ENCODE assay signal across 8 mouse cellular contexts in genomic region chrX:13041630-13042129, GRCm38 (mm10). TPM values are rescaled to one million over a fixed set of nuclear protein-coding genes. Genes with fewer than 3 reads are reported as not detected.
DNase-seq lines count a peak whose midpoint lies in the region; ATAC-seq and TF ChIP-seq lines count a peak whose summit lies in the region.

No protein-coding gene starts in this region.

- dilution Hi-C loops in CH12.LX (cut with MboI; ENCODE audit: extremely low pct_ligation_motif_present, extremely low pct_unique_long_range_greater_than_20kb, low sequenced_read_pairs), result no loop called here

- 11% methylated on average over 35 of the region's 35 CpGs for WGBS in forebrain, embryonic 11.5 days
- WGBS in heart, embryonic 16.5 days, result 10% methylated on average over 34 of the region's 35 CpGs
- WGBS in liver, embryonic 15.5 days (ENCODE audit: insufficient replicate concordance), result 7% methylated on average over 33 of the region's 35 CpGs
- 5% methylated on average over 35 of the region's 35 CpGs for WGBS in neural tube, embryonic 12.5 days

- peak overlapping the region; percentile 37; the same call in 1 of the 2 replicates for H3K4me2 ChIP-seq in CH12.LX (ENCODE audit: insufficient read depth, low read depth, poor library complexity, severe bottlenecking)
- peak overlapping the region; percentile 52 for H3K4me2 ChIP-seq in forebrain, embryonic 11.5 days (ENCODE audit: low read depth, low read length, severe bottlenecking)
- peak overlapping the region; percentile 68 for H3K4me2 ChIP-seq in heart, embryonic 16.5 days (ENCODE audit: low read depth, low read length)
- peak overlapping the region; percentile 65 for H3K4me2 ChIP-seq in liver, embryonic 15.5 days
- peak overlapping the region; percentile 54 for H3K4me2 ChIP-seq in neural tube, embryonic 12.5 days (replicated peaks)

- in situ Hi-C loops in CH12.LX (cut with MboI; ENCODE audit: low pct_ligation_motif_present, low pct_unique_long_range_greater_than_20kb, low sequenced_read_pairs), result no loop called here

- TF ChIP-seq POLR2A in CH12.LX (IDR thresholded peaks at IDR 0.05; ENCODE audit: low read depth, low read length), result peak; percentile 71

- H3K4me3 ChIP-seq in CH12.LX (replicated peaks in 1 of 3; ENCODE audit: low read depth in 2 of 3, low read length in 2 of 3, poor library complexity in 1 of 3), result peak overlapping the region; percentile 58 to 80 (median 61)
- peak overlapping the region; percentile 38 for H3K4me3 ChIP-seq in forebrain, embryonic 11.5 days (ENCODE audit: low read depth, low read length)
- H3K4me3 ChIP-seq in heart, embryonic 16.5 days (ENCODE audit: low read length), result peak overlapping the region; percentile 60
- H3K4me3 ChIP-seq in liver, embryonic 15.5 days (replicated peaks), result peak overlapping the region; percentile 60
- peak overlapping the region; percentile 41 for H3K4me3 ChIP-seq in neural tube, embryonic 12.5 days

- H3K27ac ChIP-seq in CH12.LX (ENCODE audit: insufficient read depth, low read depth), result peak overlapping the region; percentile 37
- H3K27ac ChIP-seq in forebrain, embryonic 11.5 days (ENCODE audit: low read depth, low read length), result peak overlapping the region; percentile 81
- H3K27ac ChIP-seq in heart, embryonic 16.5 days (ENCODE audit: low read length), result peak overlapping the region; percentile 94
- H3K27ac ChIP-seq in liver, embryonic 15.5 days (replicated peaks), result peak overlapping the region; percentile 94
- peak overlapping the region; percentile 76 for H3K27ac ChIP-seq in neural tube, embryonic 12.5 days

- peak in 1 of 2 experiments; percentile 22; a peak in 2 of 4 replicates for TF ChIP-seq CTCF in CH12.LX (conservative IDR thresholded peaks at IDR 0.05 in 1 of 2, IDR thresholded peaks at IDR 0.05 in 1 of 2; ENCODE audit: low read depth in 2 of 2, low read length in 2 of 2)

- peak; percentile 100 for ATAC-seq in forebrain, embryonic 11.5 days (replicated peaks; ENCODE audit: low FRiP score)
- peak; percentile 98 for ATAC-seq in heart, embryonic 16.5 days (replicated peaks; ENCODE audit: extremely low read depth, insufficient read depth, low FRiP score)
- peak; percentile 100 for ATAC-seq in liver, embryonic 15.5 days (ENCODE audit: insufficient read depth)
- ATAC-seq in neural tube, embryonic 12.5 days (ENCODE audit: low FRiP score, low read depth), result peak; percentile 99

- TF ChIP-seq RAD21 in CH12.LX (IDR thresholded peaks at IDR 0.05; ENCODE audit: low read depth, low read length), result no peak

- H3K27me3 ChIP-seq in CH12.LX (replicated peaks), result no peaks in the 10 kb centered on the region
- H3K27me3 ChIP-seq in forebrain, embryonic 11.5 days (ENCODE audit: control insufficient read depth, insufficient read depth, low read length), result no peaks in the 10 kb centered on the region; the same call in 1 of the 2 replicates
- peaks cover 5% of the 10 kb centered on the region; the same call in 1 of the 2 replicates for H3K27me3 ChIP-seq in heart, embryonic 16.5 days (ENCODE audit: control insufficient read depth, insufficient read depth, low read length)
- no peaks in the 10 kb centered on the region for H3K27me3 ChIP-seq in liver, embryonic 15.5 days
- H3K27me3 ChIP-seq in neural tube, embryonic 12.5 days (replicated peaks), result no peaks in the 10 kb centered on the region; the same call in 1 of the 2 replicates

- H3K36me3 ChIP-seq in CH12.LX (replicated peaks in 1 of 2; ENCODE audit: control insufficient read depth in 1 of 2, insufficient read depth in 1 of 2, low read length in 1 of 2), result peaks cover 0 to 7% of the 10 kb centered on the region in 2 experiments
- no peaks in the 10 kb centered on the region for H3K36me3 ChIP-seq in forebrain, embryonic 11.5 days (ENCODE audit: control insufficient read depth, insufficient read depth, low read length)
- no peaks in the 10 kb centered on the region for H3K36me3 ChIP-seq in heart, embryonic 16.5 days (ENCODE audit: control insufficient read depth, insufficient read depth)
- no peaks in the 10 kb centered on the region for H3K36me3 ChIP-seq in liver, embryonic 15.5 days (replicated peaks)
- H3K36me3 ChIP-seq in neural tube, embryonic 12.5 days, result no peaks in the 10 kb centered on the region

- no peaks in the 10 kb centered on the region for H3K9me3 ChIP-seq in CH12.LX (replicated peaks; ENCODE audit: low read length)
- H3K9me3 ChIP-seq in forebrain, embryonic 11.5 days (ENCODE audit: control insufficient read depth, low read length), result no peaks in the 10 kb centered on the region
- H3K9me3 ChIP-seq in heart, embryonic 16.5 days (replicated peaks; ENCODE audit: control insufficient read depth, low read length), result no peaks in the 10 kb centered on the region
- H3K9me3 ChIP-seq in liver, embryonic 15.5 days (replicated peaks), result no peaks in the 10 kb centered on the region
- no peaks in the 10 kb centered on the region for H3K9me3 ChIP-seq in neural tube, embryonic 12.5 days

- TF ChIP-seq EP300 in CH12.LX (IDR thresholded peaks at IDR 0.05; ENCODE audit: low read length), result no peak

- peak overlapping the region; percentile 72 for H3K9ac ChIP-seq in CH12.LX (ENCODE audit: insufficient read depth, low read depth)
- H3K9ac ChIP-seq in forebrain, embryonic 11.5 days (ENCODE audit: low read length), result peak overlapping the region; percentile 61
- peak overlapping the region; percentile 76 for H3K9ac ChIP-seq in heart, embryonic 16.5 days (ENCODE audit: low read length)
- H3K9ac ChIP-seq in liver, embryonic 15.5 days, result peak overlapping the region; percentile 46
- peak overlapping the region; percentile 47; the same call in 1 of the 2 replicates for H3K9ac ChIP-seq in neural tube, embryonic 12.5 days

- H3K4me1 ChIP-seq in CH12.LX (ENCODE audit: control insufficient read depth in 1 of 2, insufficient read depth in 2 of 2), result peaks cover 0 to 6% of the 10 kb centered on the region in 2 experiments; a peak in 2 of 4 replicates
- no peaks in the 10 kb centered on the region for H3K4me1 ChIP-seq in forebrain, embryonic 11.5 days (replicated peaks; ENCODE audit: control insufficient read depth, insufficient read depth, low read length)
- peaks cover 6% of the 10 kb centered on the region; the same call in 1 of the 2 replicates for H3K4me1 ChIP-seq in heart, embryonic 16.5 days (ENCODE audit: control insufficient read depth, insufficient read depth, low read length)
- no peaks in the 10 kb centered on the region for H3K4me1 ChIP-seq in liver, embryonic 15.5 days (replicated peaks)
- no peaks in the 10 kb centered on the region for H3K4me1 ChIP-seq in neural tube, embryonic 12.5 days

- no peaks in the 10 kb centered on the region for H3K79me2 ChIP-seq in CH12.LX (replicated peaks; ENCODE audit: control insufficient read depth, extremely low read depth, insufficient read depth, poor library complexity, severe bottlenecking)

- DNase-seq in CH12.LX (ENCODE audit: extremely low read depth), result peak; percentile 92
- peak; percentile 82 for DNase-seq in c-Kit-positive CD71-positive TER-119-negative erythroid progenitor cells, embryonic 14.5 days (ENCODE audit: low read depth)
- DNase-seq in forebrain, embryonic 11.5 days (ENCODE audit: low spot score), result peak; percentile 95
- peak; percentile 96 for DNase-seq in kidney, postnatal 36 days
- peak; percentile 90 for DNase-seq in telencephalon, adult 2 months (ENCODE audit: low read depth, low spot score)

TF ChIP-seq in CH12.LX, 34 proteins besides CTCF, POLR2A, EP300 and RAD21 (continues in another document):
- TF ChIP-seq KAT2A (IDR thresholded peaks at IDR 0.05; ENCODE audit: insufficient replicate concordance, low read length) (0 out of 2 replicates have a peak, but pooled peaks have one; percentile 49), IRF4 (IDR thresholded peaks at IDR 0.05; ENCODE audit: low read depth, low read length) (no peak), MYC (IDR thresholded peaks at IDR 0.05; ENCODE audit: low read depth, low read length) (0 out of 2 replicates have a peak, but pooled peaks have one; percentile 31), MAX (IDR thresholded peaks at IDR 0.05; ENCODE audit: low read length) (peak; percentile 49; the same call in 1 of the 2 replicates), E2F4 (IDR thresholded peaks at IDR 0.05; ENCODE audit: insufficient replicate concordance, low read depth, low read length) (0 out of 2 replicates have a peak, but pooled peaks have one; percentile 42), BHLHE40 (IDR thresholded peaks at IDR 0.05; ENCODE audit: low read depth, low read length) (peak; percentile 62), CHD1 (IDR thresholded peaks at IDR 0.05; ENCODE audit: low read depth, low read length) (no peak), UBTF (IDR thresholded peaks at IDR 0.05; ENCODE audit: low read depth, low read length) (no peak), TCF12 (IDR thresholded peaks at IDR 0.05; ENCODE audit: low read depth, low read length) (peak; percentile 64), PAX5 (IDR thresholded peaks at IDR 0.05; ENCODE audit: low read length) (no peak), MEF2A (IDR thresholded peaks at IDR 0.05; ENCODE audit: borderline replicate concordance, low read depth, low read length) (peak; percentile 29; the same call in 1 of the 2 replicates), JUND (conservative IDR thresholded peaks at IDR 0.05; ENCODE audit: low read depth, low read length) (no peak), USF1 (IDR thresholded peaks at IDR 0.05; ENCODE audit: low read depth, low read length) (no peak), SIN3A (IDR thresholded peaks at IDR 0.05; ENCODE audit: low read length) (no peak), MAZ (IDR thresholded peaks at IDR 0.05; ENCODE audit: low read depth, low read length) (peak; percentile 71), POLR2AphosphoS2 (IDR thresholded peaks at IDR 0.05; ENCODE audit: low read depth, low read length) (0 out of 2 replicates have a peak, but pooled peaks have one; percentile 28), ELF1 (IDR thresholded peaks at IDR 0.05; ENCODE audit: low read depth, low read length) (peak; percentile 61), ZKSCAN1 (IDR thresholded peaks at IDR 0.05; ENCODE audit: borderline replicate concordance, low read depth, low read length) (no peak), USF2 (conservative IDR thresholded peaks at IDR 0.05; ENCODE audit: low read depth, low read length) (no peak), NRF1 (IDR thresholded peaks at IDR 0.05; ENCODE audit: low read depth, low read length) (peak; percentile 90), NELFE (IDR thresholded peaks at IDR 0.05; ENCODE audit: low read depth, low read length) (peak; percentile 47; the same call in 1 of the 2 replicates)

RNA-seq across cellular contexts. Expression of gene Usp9x, which starts 29.6 kb away (rescaled TPM):
- total RNA-seq in CH12.LX (2012; rRNA removed) (62.8 and 73.2 TPM in 2 replicates), CH12.LX (2014; rRNA removed) (64.5 and 79.8 TPM in 2 replicates)
- 47.1 and 56.3 TPM in 2 replicates for polyA plus RNA-seq in CH12.LX (2012; ENCODE audit: insufficient read length, low read depth)
- polyA plus RNA-seq in forebrain, embryonic 11.5 days (2014; fragmentation: Nextera tagmentation; extraction: Ambion mirVana), result 64.2 and 76.0 TPM in 2 replicates
- 16.9 and 19.6 TPM in 2 replicates for polyA plus RNA-seq in heart, embryonic 16.5 days (2015; fragmentation: Nextera tagmentation; extraction: Ambion mirVana)
- polyA plus RNA-seq in liver, embryonic 15.5 days (2015; fragmentation: Nextera tagmentation; extraction: Ambion mirVana), result 9.6 and 9.8 TPM in 2 replicates
- 49.5 and 52.7 TPM in 2 replicates for polyA plus RNA-seq in neural tube, embryonic 12.5 days (2016; fragmentation: Nextera tagmentation; extraction: Ambion mirVana)

Comparison
In these comparisons a context has a peak if more than half of its experiments do, and no peak if none do; other contexts are left out.
1. Peak in every context shown above with its lines: DNase-seq, ATAC-seq, H3K4me3 ChIP-seq and H3K27ac ChIP-seq.
2. H3K27ac ChIP-seq: peak in every context shown above with its lines; median percentile 94 in heart, embryonic 16.5 days; 94 in liver, embryonic 15.5 days; 81 in forebrain, embryonic 11.5 days; 76 in neural tube, embryonic 12.5 days; 37 in CH12.LX.